ENCODE assay signal across 29 mouse cellular contexts in genomic region chr1:84864645-84865044, GRCm38 (mm10). TPM values are rescaled to one million over a fixed set of nuclear protein-coding genes. Genes with fewer than 3 reads are reported as not detected.
A peak's percentile ranks its signal among the peaks of the same experiment; 100 is the strongest.
DNase-seq lines count a peak whose midpoint lies in the region; ATAC-seq and TF ChIP-seq lines count a peak whose summit lies in the region.
"Had no signal": no experiment of that assay in that cellular context is flagged by ENCODE, and none has a peak within 500 bp of the region (broad histone marks: within the 10 kb centered on the region; RNA-seq: fewer than 3 reads in every experiment).

No protein-coding gene starts in this region.

- no peaks in the 10 kb centered on the region for H3K27me3 ChIP-seq in midbrain, embryonic 11.5 days (ENCODE audit: control insufficient read depth, insufficient read depth, low read length)
- no peaks in the 10 kb centered on the region for H3K27me3 ChIP-seq in midbrain, embryonic 15.5 days (replicated peaks)
- H3K27me3 ChIP-seq in forebrain, embryonic 16.5 days (replicated peaks; ENCODE audit: control insufficient read depth, insufficient read depth, low read length), result no peaks in the 10 kb centered on the region
- H3K27me3 ChIP-seq: embryonic facial prominence, embryonic 15.5 days; heart, embryonic 12.5 days; neural tube, embryonic 13.5 days had no signal

- intact Hi-C loops in left cerebral cortex, adult 2 months (cut with DNase I), result no loop called here

- H3K36me3 ChIP-seq in midbrain, embryonic 11.5 days (ENCODE audit: control insufficient read depth, insufficient read depth, low read length), result no peaks in the 10 kb centered on the region
- no peaks in the 10 kb centered on the region for H3K36me3 ChIP-seq in midbrain, embryonic 15.5 days (replicated peaks)
- no peaks in the 10 kb centered on the region for H3K36me3 ChIP-seq in forebrain, embryonic 16.5 days (ENCODE audit: control insufficient read depth, insufficient read depth)
- H3K36me3 ChIP-seq: embryonic facial prominence, embryonic 15.5 days; G1E; heart, embryonic 12.5 days; hindbrain, embryonic 10.5 days; neural tube, embryonic 13.5 days had no signal

- H3K27ac ChIP-seq in midbrain, embryonic 11.5 days (ENCODE audit: low read depth, low read length), result no peak overlapping the region
- no peak overlapping the region for H3K27ac ChIP-seq in midbrain, embryonic 15.5 days
- no peak overlapping the region for H3K27ac ChIP-seq in left cerebral cortex, adult 2 months
- no peak overlapping the region for H3K27ac ChIP-seq in forebrain, embryonic 16.5 days (ENCODE audit: low read length)
- H3K27ac ChIP-seq: embryonic facial prominence, embryonic 15.5 days; hindbrain, embryonic 10.5 days; neural tube, embryonic 13.5 days had no signal

- no peak overlapping the region for H3K4me3 ChIP-seq in midbrain, embryonic 11.5 days (ENCODE audit: low read depth, low read length)
- no peak overlapping the region for H3K4me3 ChIP-seq in midbrain, embryonic 15.5 days
- no peak overlapping the region for H3K4me3 ChIP-seq in left cerebral cortex, adult 2 months
- H3K4me3 ChIP-seq in forebrain, embryonic 16.5 days (replicated peaks; ENCODE audit: low read length), result no peak overlapping the region
- H3K4me3 ChIP-seq: embryonic facial prominence, embryonic 15.5 days; heart, embryonic 12.5 days; hindbrain, embryonic 10.5 days; myocyte; neural tube, embryonic 13.5 days had no signal

- no peak overlapping the region for H3K9ac ChIP-seq in midbrain, embryonic 11.5 days (ENCODE audit: low read length)
- H3K9ac ChIP-seq in midbrain, embryonic 15.5 days, result no peak overlapping the region
- H3K9ac ChIP-seq in forebrain, embryonic 16.5 days (replicated peaks; ENCODE audit: low read depth, low read length), result no peak overlapping the region
- H3K9ac ChIP-seq: embryonic facial prominence, embryonic 15.5 days; heart, embryonic 12.5 days; liver, postnatal 0 days; neural tube, embryonic 13.5 days had no signal

- ATAC-seq in midbrain, embryonic 11.5 days (ENCODE audit: low FRiP score), result no peak
- ATAC-seq in midbrain, embryonic 15.5 days (replicated peaks), result no peak
- peak; percentile 54 for ATAC-seq in megakaryocyte, adult 5-6 weeks (ENCODE audit: poor library complexity, severe bottlenecking)
- ATAC-seq in forebrain, embryonic 16.5 days, result no peak
- ATAC-seq: forebrain, embryonic 14.5 days; hindbrain, embryonic 16.5 days; intestine, embryonic 16.5 days; liver, postnatal 0 days had no signal

- TF ChIP-seq CTCF in left cerebral cortex, adult 2 months (IDR thresholded peaks at IDR 0.05), result no peak

- no peaks in the 10 kb centered on the region for H3K9me3 ChIP-seq in midbrain, embryonic 11.5 days (ENCODE audit: control insufficient read depth, low read length)
- H3K9me3 ChIP-seq in midbrain, embryonic 15.5 days, result no peaks in the 10 kb centered on the region
- no peaks in the 10 kb centered on the region for H3K9me3 ChIP-seq in forebrain, embryonic 16.5 days (ENCODE audit: control insufficient read depth, low read length)
- H3K9me3 ChIP-seq: embryonic facial prominence, embryonic 15.5 days; G1E; heart, embryonic 12.5 days; hindbrain, embryonic 10.5 days; neural tube, embryonic 13.5 days had no signal

- H3K4me1 ChIP-seq in midbrain, embryonic 11.5 days (ENCODE audit: control insufficient read depth, insufficient read depth, low read length), result no peaks in the 10 kb centered on the region
- no peaks in the 10 kb centered on the region for H3K4me1 ChIP-seq in midbrain, embryonic 15.5 days
- no peaks in the 10 kb centered on the region for H3K4me1 ChIP-seq in forebrain, embryonic 16.5 days (replicated peaks; ENCODE audit: control insufficient read depth, insufficient read depth, low read length)
- H3K4me1 ChIP-seq: embryonic facial prominence, embryonic 15.5 days; neural tube, embryonic 13.5 days had no signal

- peak; percentile 54 for DNase-seq in midbrain, embryonic 11.5 days (ENCODE audit: low spot score, missing footprints)
- peak; percentile 82 for DNase-seq in R1 (ENCODE audit: low read depth, low spot score)
- no peak for DNase-seq in left cerebral cortex, adult 2 months (ENCODE audit: extremely low spot score in 1 of 2, low spot score in 2 of 2)
- no peak for DNase-seq in layer of hippocampus, postnatal 25 days (ENCODE audit: extremely low spot score in 1 of 2, low spot score in 1 of 2)
- DNase-seq: adrenal gland, postnatal 36 days; cerebellum, adult 11 months; cerebellum, postnatal 10 days; heart, adult 11 months; heart, postnatal 10 days; kidney, postnatal 4 days; left cerebral cortex, postnatal 4 days; liver, postnatal 0 days; lung, postnatal 14 days; midbrain, embryonic 14.5 days; retina, postnatal 1 day; right cerebral cortex, postnatal 25 days; spleen, adult 18-20 months had no signal

- 70% methylated on average over 2 of the region's 2 CpGs for WGBS in midbrain, embryonic 11.5 days
- WGBS in midbrain, embryonic 15.5 days, result 80% methylated on average over 2 of the region's 2 CpGs
- 82% methylated on average over 2 of the region's 2 CpGs for WGBS in forebrain, embryonic 16.5 days

- no peak overlapping the region for H3K4me2 ChIP-seq in midbrain, embryonic 11.5 days
- no peak overlapping the region for H3K4me2 ChIP-seq in midbrain, embryonic 15.5 days
- no peak overlapping the region for H3K4me2 ChIP-seq in forebrain, embryonic 16.5 days (ENCODE audit: low read length)
- H3K4me2 ChIP-seq: embryonic facial prominence, embryonic 15.5 days; heart, embryonic 12.5 days; neural tube, embryonic 13.5 days had no signal

RNA-seq across cellular contexts. Expression of gene Trip12, which starts 24.3 kb away (rescaled TPM):
- polyA plus RNA-seq in midbrain, embryonic 11.5 days (2014; fragmentation: Nextera tagmentation; extraction: Ambion mirVana), result 99.4 and 107 TPM in 2 replicates
- polyA plus RNA-seq in midbrain, embryonic 15.5 days (2015; fragmentation: Nextera tagmentation; extraction: Ambion mirVana), result 53.1 and 53.2 TPM in 2 replicates
- total RNA-seq in megakaryocyte, adult 5-6 weeks (2015), result 119 and 132 TPM in 2 replicates
- total RNA-seq in megakaryocyte, adult 5-6 weeks (2017), result 260 and 268 TPM in 2 replicates
- total RNA-seq in left cerebral cortex, adult 2 months (2021), result 100 to 1,000 TPM; 196 to 219 TPM
- polyA plus RNA-seq in forebrain, embryonic 16.5 days (2015; fragmentation: Nextera tagmentation; extraction: Ambion mirVana), result 55.7 and 64.1 TPM in 2 replicates
- total RNA-seq in layer of hippocampus, postnatal 25 days (2021), result 100 to 1,000 TPM; 182 to 184 TPM

RNA-seq across cellular contexts. Expression of gene Fbxo36, which starts 25.0 kb away (rescaled TPM):
- polyA plus RNA-seq in midbrain, embryonic 11.5 days (2014; fragmentation: Nextera tagmentation; extraction: Ambion mirVana), result 10.7 and 12.3 TPM in 2 replicates
- 5.1 and 6.0 TPM in 2 replicates for polyA plus RNA-seq in midbrain, embryonic 15.5 days (2015; fragmentation: Nextera tagmentation; extraction: Ambion mirVana)
- total RNA-seq in megakaryocyte, adult 5-6 weeks (2015), result 2.2 and 2.8 TPM in 2 replicates
- total RNA-seq in megakaryocyte, adult 5-6 weeks (2017), result 0.24 and 0.73 TPM in 2 replicates
- total RNA-seq in left cerebral cortex, adult 2 months (2021), result 1 to 10 TPM; 2.3 to 2.4 TPM
- 3.7 and 3.9 TPM in 2 replicates for polyA plus RNA-seq in forebrain, embryonic 16.5 days (2015; fragmentation: Nextera tagmentation; extraction: Ambion mirVana)
- total RNA-seq in layer of hippocampus, postnatal 25 days (2021), result 1 to 10 TPM; 2.4 to 3.0 TPM

Comparison
In these comparisons a context has a peak if more than half of its experiments do, and no peak if none do; other contexts are left out.
1. DNase-seq: peak in midbrain, embryonic 11.5 days (single experiment) and R1 (single experiment); none in left cerebral cortex, adult 2 months (0 of 2) and layer of hippocampus, postnatal 25 days (0 of 2).